Mouse (Mus musculus) monocyte, adult 59 days (primary cell): ENCODE data around the gene Fau. TPM values are rescaled to one million over a fixed set of nuclear protein-coding genes. Genes with fewer than 3 reads are reported as not detected.

ENCODE experiments used
- total RNA-seq, 2 experiments: library from RNA; stranded (reverse); gene quantifications; one replicate each; pipeline ENCODE4 v1.2.4; 2023

Gene Fau
- 1,000 to 10,000 TPM; 2,789 to 3,006 TPM for total RNA-seq

GRCm38 (mm10) chr19:6057313-6058096, at the start of gene Fau, which contains the start of gene Mrpl49:
Fau (plus strand) TSS chr19:6057844.
Mrpl49 (minus strand) TSS chr19:6057785.

GRCm38 (mm10) chr19:6015511-6016315, 41.9 kb upstream of the Fau start, which contains the start of gene Capn1:
Capn1 (minus strand) TSS chr19:6015897.

GRCm38 (mm10) chr19:6046294-6047153, 11.1 kb upstream of the Fau start, which contains the start of gene Syvn1:
Syvn1 (plus strand) TSS chr19:6046576.

GRCm38 (mm10) chr19:6061021-6061533, 3.4 kb downstream of the Fau start, which contains the start of gene Znhit2:
Znhit2 (plus strand) TSS chr19:6061192.

GRCm38 (mm10) chr19:6067724-6068415, 10.2 kb downstream of the Fau start, which contains the start of gene Tm7sf2:
Tm7sf2 (minus strand) TSS chr19:6068373.

GRCm38 (mm10) chr19:6076564-6077393, 19.1 kb downstream of the Fau start, which contains the start of gene Vps51:
Vps51 (minus strand) TSS chr19:6077231.

GRCm38 (mm10) chr19:6079983-6080480, 22.4 kb downstream of the Fau start, which contains the start of gene Tmem262:
Tmem262 (plus strand) TSS chr19:6080033.

GRCm38 (mm10) chr19:6082156-6082555, 24.5 kb downstream of the Fau start, which contains the start of gene Gm28374:
Gm28374 (minus strand) TSS chr19:6082256.

GRCm38 (mm10) chr19:6084478-6085248, 27.0 kb downstream of the Fau start, which contains the start of the genes Zfpl1 and Cdca5:
Zfpl1 (minus strand) TSS chr19:6084956.
Cdca5 (plus strand) TSS chr19:6084983.

GRCm38 (mm10) chr19:6094119-6094518, 36.5 kb downstream of the Fau start, which contains the start of gene AC131692.1:
AC131692.1 (plus strand) TSS chr19:6094419.

GRCm38 (mm10) chr19:6105586-6105985, 47.9 kb downstream of the Fau start, which contains the start of gene Naaladl1:
Naaladl1 (plus strand) TSS chr19:6105782.

Other genes with a start within 250 kb of the Fau start
- 10 to 100 TPM; 80.4 to 88.1 TPM for gene Frmd8, start 182.6 kb upstream of the Fau start, total RNA-seq
- 10 to 100 TPM; 77.6 to 84.5 TPM for gene Slc25a45, start 180.0 kb upstream of the Fau start, total RNA-seq
- 1 to 10 TPM; 1.1 to 1.6 TPM for gene Tigd3, start 163.7 kb upstream of the Fau start, total RNA-seq
- 100 to 1,000 TPM; 131 to 160 TPM for gene Dpf2, start 144.8 kb upstream of the Fau start, total RNA-seq
- gene Cdc42ep2, start 133.0 kb upstream of the Fau start, total RNA-seq: 10 to 100 TPM; 40.3 to 51.9 TPM
- gene Pola2, start 93.6 kb upstream of the Fau start, total RNA-seq: 10 to 100 TPM; 29.1 to 38.4 TPM
- gene Slc22a20, start 71.7 kb upstream of the Fau start, total RNA-seq: not detected
- 10 to 100 TPM; 64.1 to 69.8 TPM for gene Capn1, start 41.9 kb upstream of the Fau start, total RNA-seq
- gene Syvn1, start 11.3 kb upstream of the Fau start, total RNA-seq: 10 to 100 TPM; 56.0 to 57.8 TPM
- gene Mrpl49, start 59 bp upstream of the Fau start, total RNA-seq: 10 to 100 TPM; 15.0 to 15.8 TPM
- 10 to 100 TPM; 13.9 to 14.4 TPM for gene Znhit2, start 3.3 kb downstream of the Fau start, total RNA-seq
- gene Tm7sf2, start 10.5 kb downstream of the Fau start, total RNA-seq: 10 to 100 TPM; 16.3 to 21.0 TPM
- 100 to 1,000 TPM; 118 to 121 TPM for gene Vps51, start 19.4 kb downstream of the Fau start, total RNA-seq
- gene Tmem262, start 22.2 kb downstream of the Fau start, total RNA-seq: not detected
- 1 to 10 TPM in 1 of 2 experiments, not detected in 1; 1.5 TPM for gene Gm28374, start 24.4 kb downstream of the Fau start, total RNA-seq
- gene Zfpl1, start 27.1 kb downstream of the Fau start, total RNA-seq: 10 to 100 TPM; 43.3 to 45.6 TPM
- 1 to 10 TPM in 1 of 2 experiments, under 1 TPM in 1; 0.85 to 1.2 TPM for gene Cdca5, start 27.1 kb downstream of the Fau start, total RNA-seq
- 1 to 10 TPM in 1 of 2 experiments, not detected in 1; 1.2 TPM for gene AC131692.1, start 36.6 kb downstream of the Fau start, total RNA-seq
- gene Naaladl1, start 47.9 kb downstream of the Fau start, total RNA-seq: not detected
- 10 to 100 TPM; 10.7 to 11.4 TPM for gene Sac3d1, start 60.8 kb downstream of the Fau start, total RNA-seq
- 10 to 100 TPM; 18.9 to 20.3 TPM for gene Snx15, start 70.5 kb downstream of the Fau start, total RNA-seq
- gene Batf2, start 83.1 kb downstream of the Fau start, total RNA-seq: 1 to 10 TPM; 4.1 to 9.4 TPM
- gene Arl2, start 83.7 kb downstream of the Fau start, total RNA-seq: 10 to 100 TPM; 16.4 to 17.6 TPM
- under 1 TPM in 1 of 2 experiments, not detected in 1; 0.67 TPM for gene Majin, start 126.5 kb downstream of the Fau start, total RNA-seq
- gene Gpha2, start 168.5 kb downstream of the Fau start, total RNA-seq: not detected
- gene Ppp2r5b, start 178.0 kb downstream of the Fau start, total RNA-seq: 10 to 100 TPM; 17.2 to 18.4 TPM
- gene Atg2a, start 183.8 kb downstream of the Fau start, total RNA-seq: 100 to 1,000 TPM; 176 to 243 TPM
- gene Ehd1, start 218.9 kb downstream of the Fau start, total RNA-seq: 100 to 1,000 TPM; 239 to 255 TPM
- 1 to 10 TPM; 7.1 to 8.1 TPM for gene Cdc42bpg, start 248.6 kb downstream of the Fau start, total RNA-seq